Mouse (Mus musculus) cerebellum, adult (tissue): ENCODE data around the gene Fgfr3.

ENCODE experiments used
- ATAC-seq: cut with Nextera tagmentation; 2 replicates; pipeline ENCODE4 v1.9.2; 2017; ENCODE audit warnings: mild to moderate bottlenecking, moderate library complexity, mixed read lengths; ENCODE audit not compliant: insufficient number of reproducible peaks, low FRiP score, low TSS enrichment

Gene Fgfr3

DNA sequence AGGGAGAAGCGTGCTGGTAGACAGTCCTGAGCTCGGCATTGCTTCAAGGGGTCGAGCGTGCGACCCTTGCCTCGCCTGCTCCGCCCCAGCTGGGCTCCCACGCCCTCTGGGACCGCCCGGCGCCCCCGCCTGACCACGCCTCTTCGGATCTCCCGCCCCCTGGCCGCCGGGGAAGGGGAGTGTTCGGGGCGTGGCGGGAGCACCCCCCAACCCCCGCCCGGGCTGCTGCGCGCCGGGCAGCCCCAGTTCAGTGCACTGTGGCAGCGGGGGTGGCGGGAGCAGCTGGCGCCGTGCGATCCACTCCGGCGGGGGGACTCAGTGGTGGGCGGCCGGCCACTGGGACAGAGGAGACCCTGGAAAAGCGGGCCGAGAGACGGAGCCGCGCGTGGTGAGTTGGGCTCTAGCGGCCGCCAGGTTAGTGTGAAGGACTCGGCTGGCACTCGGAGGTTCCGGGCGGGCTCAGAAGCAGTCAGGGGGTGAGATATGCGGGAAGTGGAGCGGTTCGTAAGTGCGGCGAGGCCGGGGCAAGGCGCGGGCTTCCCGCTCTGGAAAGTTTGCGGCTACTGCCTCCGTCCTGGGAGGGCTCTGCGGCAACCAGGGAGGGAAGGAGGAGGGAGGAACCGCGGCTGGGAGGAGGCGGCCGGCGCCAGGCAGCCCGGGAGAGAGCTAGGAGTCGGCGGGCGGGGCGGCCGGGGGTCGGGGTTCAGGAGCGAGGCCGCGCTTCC lies at the start of gene Fgfr3:
Gene Fgfr3, plus strand, starts transcription at position 134 of the 725 bp plus-strand sequence.
- ATAC-seq, result no peak

DNA sequence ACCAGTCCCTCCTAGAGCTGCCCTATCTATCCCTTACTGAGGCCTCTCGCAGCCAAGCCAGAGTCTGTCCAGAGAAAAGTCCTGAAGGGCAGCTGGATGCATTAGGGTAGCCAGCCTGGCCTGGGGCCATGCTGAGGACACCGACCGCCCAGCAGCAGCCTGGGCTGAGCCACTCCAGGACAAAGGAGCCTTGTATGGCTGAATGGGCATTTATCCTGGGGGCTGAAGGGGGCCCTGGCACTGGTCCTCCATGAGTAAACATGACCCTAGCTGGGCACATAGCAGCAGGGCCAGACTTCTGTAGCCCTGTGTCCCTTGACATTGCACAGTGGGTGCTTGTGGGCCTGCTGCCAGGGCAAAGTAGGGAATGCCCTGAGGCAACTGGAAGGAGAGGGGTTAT lies 47.0 kb upstream of the Fgfr3 start:
- ATAC-seq, result no peak

DNA sequence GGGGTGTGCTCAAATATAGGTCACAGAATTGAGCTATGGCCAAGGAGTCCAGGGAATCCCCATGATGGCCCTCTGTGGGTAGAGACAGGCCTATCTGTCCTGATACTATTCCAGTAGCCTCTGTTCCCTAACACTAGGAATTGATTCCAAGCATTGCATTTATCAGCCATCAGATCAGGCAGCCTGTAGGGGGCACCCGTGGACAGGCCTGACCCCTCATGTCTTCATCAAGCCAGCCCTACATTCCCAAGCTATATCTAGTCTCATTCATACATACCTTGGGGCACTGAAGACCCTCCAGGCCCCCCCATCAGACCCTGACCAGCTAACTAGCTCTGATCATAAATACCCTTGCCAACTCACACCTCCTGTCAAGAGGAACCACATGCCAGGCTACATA lies 45.5 kb upstream of the Fgfr3 start:
- ATAC-seq, result no peak

DNA sequence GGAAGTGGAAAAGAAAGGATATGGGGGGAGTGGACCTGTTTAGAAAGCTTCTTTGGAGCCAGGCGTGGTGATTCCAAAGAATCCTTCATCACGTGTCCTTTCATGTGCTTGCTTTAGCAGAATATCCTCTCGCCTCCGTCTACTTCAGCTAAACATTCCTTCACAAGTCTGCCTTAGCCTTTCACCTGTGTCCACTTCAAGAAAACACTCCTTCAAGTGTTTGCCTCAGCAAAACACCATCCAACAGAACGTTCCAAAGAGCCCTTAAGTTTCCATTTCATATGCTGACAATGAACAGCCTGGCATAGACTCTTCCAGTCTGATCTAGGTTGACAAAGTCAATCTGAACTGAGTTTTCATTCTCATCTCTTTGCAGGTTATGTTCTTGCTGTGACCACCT lies 43.2 kb upstream of the Fgfr3 start:
- ATAC-seq, result no peak

DNA sequence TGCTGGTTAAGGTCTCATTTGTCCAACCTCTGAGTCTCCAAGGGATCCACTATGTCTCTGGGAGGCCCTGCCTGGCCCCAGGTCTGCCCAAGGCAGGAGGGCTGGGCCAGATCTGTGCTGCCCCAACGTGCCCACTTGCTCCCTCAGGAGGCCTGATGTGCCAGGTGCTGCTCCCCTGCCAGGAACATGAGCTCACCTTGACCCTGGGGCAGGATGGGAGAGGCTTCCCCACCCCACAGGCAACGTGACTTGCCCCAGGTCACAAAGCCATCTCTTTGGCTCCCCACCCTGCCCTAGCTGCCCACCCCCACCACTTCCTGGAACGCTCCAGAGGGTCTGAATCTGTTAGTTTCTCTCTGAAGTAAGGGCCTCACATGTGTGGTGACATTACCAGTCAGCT lies 40.4 kb upstream of the Fgfr3 start:
- ATAC-seq, result no peak

DNA sequence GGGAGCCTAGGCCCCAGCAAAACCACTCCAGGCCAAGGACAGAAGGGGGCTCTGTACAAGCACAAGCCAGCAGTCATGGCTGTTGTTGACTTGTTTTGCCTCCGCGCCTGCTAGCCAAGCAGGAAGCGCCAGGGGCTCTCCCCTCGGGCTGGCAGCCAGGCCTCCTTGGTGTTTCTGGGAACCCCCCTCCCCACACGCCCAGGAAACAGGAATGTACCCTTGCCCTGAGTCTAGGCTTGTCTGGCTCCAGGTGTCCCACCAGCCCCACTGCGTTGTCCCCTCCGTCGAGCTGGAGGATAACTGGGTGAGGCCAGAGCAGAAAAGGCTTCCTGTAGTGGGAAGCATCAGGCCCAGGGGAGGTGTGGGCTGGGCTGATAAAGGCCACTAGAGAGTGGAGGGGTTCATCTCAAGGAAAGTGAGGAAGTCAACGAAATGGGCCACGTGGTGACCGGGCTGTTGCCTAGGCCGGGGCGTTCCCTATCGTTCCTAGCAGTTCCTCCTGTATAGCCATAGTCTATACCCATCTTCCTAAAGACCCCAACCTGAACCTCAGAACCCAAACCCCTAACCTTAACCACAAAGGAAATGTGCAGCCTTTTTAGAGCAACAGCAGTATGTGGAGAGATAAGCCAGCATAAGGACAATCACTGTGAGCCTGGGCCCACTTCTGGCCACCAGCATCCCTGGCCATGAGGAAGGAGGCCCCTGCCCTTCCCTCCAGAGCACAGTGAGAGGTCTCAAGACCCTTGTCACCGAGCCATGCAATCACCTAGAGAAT lies 39.7 kb upstream of the Fgfr3 start:
- no peak for ATAC-seq

DNA sequence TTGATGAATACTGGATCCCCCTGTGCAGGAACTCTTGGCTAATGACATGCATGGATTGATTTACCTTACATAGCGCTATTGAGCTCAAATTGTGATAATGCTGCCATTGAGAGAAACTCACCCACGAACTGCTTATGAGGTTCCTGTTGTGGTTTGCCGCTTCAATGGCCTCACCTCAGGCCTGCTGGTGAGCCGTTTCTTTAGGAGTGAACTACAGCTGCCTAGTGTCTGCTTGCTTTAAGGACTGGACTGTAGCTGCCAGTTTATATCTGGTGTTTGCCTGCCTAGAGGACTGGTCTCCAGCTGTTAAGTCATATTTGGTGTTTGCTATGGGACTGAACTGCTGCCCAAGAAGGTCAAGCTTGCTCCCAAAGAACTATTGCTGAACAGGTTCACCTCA lies 38.5 kb upstream of the Fgfr3 start:
- no peak for ATAC-seq

DNA sequence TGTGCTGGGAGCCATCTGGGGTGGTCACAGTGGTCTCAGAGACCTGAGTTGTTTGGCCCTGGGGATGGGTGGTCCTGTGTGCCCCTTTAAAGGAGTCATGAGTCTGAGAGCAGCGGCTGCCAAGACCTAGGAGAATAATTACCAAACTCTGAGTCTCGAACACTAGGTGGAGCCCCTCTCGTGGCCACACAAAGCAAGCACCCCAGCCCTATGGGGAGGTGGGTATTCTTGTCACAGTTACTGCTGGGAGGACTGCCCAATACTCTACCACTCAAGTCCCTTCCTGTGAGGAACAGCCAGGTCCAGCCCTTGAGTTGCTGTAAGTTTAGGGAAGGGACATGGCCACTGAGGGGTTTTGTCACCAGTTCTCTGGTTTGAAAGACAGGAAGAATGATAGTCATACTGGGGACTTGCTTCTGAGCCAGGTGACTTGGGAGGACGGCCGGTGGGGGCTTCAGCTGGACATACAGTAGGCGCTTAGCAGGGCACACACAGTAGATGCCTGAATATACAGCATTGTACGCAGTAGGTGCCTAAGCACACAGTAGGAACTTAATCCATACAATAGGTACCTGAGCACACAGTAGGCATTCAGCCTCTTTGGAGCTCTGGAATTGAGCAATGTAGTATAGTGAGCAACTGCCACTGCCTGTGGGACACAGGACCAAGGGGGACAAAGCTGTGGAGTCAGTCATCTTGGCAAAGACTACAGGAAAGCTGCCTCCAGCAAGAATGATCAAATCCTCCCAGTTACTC lies 37.4 kb upstream of the Fgfr3 start:
- no peak for ATAC-seq

DNA sequence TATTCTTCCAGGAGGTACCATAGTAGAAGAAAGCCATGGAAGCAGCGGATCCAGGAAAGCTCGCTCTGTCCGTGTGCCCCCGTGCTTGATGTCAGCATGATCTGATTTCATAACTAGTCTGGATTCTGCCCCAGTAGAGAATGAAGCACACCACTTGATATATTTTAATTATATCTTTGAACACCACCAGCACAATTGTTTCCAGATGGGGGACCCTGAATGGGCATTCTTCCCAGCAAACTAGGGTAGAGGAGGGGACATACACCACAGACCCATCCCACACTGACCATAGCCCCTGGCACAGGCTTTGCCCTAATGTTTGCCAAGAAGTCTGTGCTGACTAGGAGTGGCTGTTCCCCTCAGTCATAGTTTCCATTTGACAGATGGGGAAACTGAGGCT lies 36.5 kb upstream of the Fgfr3 start:
- no peak for ATAC-seq

DNA sequence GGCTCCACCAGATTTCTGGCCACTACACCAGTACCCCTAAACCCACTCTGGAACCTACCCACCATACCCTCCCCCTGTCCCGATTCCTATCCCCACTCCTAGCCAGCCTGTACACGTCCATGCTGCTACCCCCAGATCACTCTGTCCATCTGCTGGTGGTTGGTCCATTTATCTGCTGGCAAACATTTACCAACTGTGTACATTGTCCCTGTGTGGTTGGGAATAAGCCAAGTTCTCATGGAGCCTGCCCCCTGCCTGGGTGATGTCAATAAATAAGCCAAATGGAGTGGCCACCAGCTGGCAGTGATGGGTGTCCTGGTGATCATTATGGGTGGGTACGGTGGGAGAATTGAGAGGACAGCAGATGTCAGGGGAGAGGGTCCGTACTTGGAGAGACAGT lies 34.3 kb upstream of the Fgfr3 start:
- no peak for ATAC-seq

DNA sequence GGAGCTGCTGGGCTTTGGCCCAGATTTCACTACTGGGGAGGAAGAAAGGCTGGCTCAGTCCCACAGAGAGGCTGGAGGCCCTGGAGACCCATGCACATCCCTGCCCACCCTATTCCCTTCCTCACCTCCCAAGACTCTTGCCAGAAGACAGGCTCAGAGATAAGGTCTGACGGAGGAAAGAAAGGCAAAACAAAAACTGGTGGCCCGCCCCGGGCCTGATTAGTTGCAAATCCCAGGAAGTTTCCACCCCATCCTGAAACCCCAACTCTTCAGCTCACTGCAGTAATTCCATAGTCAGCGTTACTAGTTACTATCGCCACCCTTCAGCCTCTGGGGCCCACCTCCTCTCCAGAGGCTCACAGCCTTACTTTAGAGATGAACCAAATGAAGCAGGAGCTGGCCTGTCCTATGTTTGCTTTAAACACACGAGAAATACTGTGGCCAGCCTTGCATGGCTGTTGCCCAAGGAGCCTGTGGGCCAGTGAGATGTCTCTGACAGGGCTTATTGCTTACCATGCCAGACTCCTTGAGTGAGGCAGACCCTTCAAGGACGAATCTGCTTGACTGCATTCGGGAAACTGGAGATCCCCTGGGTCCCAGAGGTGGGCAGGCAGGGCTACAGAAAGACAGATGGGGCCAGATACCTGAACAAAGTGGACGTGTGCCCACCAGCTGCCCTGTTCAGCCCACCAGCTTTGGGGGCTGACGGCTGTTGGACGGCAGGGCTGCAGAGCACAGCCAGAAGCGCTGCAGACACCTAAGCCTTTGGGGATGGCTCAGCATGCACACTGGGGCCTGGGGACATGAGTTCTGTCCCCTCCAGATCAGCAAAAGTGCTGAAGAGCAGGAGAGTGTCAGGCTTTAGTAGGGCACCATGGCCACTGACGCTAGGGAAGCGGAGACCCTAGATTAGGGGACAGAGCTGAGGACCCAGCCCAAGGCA lies 32.9 kb upstream of the Fgfr3 start:
- ATAC-seq, result no peak

DNA sequence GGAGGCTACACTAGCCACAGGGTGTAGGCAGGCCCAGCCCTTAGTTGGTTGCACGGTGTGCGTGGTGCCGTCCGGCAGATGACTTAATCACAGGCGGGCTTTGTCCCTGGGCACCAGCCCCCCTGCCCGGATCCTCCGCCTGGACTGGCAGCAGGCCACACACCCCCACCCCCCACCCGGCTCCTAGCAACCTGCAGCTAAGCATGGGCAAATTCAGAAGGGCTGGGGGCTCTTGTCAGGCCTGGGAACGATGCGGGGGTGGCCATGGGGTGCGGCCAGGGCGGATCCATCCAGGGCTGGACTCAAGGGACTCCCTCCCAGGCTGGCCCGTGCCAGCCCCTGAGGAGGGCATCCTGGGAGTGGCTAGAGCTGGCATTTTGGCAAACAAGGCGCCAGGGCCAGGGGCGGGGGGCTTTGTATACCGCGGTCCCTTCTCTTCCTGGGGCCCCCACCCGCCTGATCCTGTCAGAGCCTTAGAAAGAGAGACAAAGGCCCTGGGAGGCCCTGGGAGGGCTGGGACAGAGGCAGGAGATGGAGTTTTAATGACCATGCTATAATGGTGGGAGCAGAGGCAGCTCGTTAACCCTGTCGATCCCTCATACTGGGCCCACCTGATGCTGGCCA lies 32.1 kb upstream of the Fgfr3 start:
- ATAC-seq, result no peak

DNA sequence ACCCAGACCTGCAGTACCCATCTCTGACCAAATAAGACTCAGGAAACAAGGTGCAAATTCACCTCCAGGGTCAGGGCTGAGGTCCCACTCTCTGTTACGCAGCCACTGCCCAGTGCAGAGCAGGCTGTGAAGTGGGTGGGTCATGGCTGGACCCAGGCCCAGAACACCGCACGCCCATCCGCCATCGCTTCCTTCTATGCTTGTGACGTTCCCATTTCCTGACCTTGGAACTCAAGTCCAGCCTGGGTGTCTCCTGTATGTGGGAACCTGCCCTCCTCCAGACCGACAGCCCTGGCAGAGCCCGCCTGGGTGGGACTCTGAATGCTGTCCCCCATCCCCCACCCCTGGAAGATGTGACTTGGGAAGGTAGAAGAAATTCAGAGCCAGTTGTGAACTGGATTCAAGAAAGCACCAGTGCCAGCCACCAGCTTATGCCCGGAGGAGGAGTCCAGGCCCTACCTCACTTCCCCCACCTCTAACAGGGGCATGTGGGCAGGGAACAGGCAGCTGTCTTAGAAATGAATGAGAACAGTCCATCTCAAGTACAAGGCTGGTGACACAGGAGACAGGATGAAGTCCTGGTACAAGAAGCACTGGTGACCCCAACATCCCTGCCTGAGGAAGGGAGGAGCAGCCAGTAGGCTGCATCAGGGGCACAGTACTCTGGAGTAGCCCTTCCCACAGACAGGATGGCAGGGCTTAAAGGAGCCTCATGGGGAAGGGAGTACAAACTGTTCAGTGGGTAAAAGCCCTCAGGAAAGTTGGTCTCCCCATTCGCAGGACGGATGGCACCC lies 31.4 kb upstream of the Fgfr3 start:
- ATAC-seq, result no peak

DNA sequence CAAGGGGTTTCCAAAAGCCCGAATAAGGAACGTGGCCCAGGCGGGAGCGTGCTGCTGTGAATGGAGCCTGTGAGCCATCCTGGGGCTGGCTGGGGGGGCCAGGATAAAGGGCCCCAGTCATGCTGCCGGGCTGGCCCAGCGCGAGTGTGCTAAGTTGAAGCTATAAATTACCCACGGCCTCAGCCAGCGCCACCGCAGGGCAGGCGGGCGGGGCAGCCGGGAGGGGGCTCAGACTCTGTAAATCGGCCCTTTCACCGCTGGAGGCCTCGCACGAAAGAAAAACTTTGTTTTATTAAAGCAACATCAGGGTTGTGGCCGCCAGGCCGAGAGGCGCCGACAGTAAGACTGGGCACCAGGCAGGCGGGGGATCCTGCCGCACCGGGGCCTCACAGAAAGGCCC lies 29.1 kb upstream of the Fgfr3 start:
- ATAC-seq, result no peak

DNA sequence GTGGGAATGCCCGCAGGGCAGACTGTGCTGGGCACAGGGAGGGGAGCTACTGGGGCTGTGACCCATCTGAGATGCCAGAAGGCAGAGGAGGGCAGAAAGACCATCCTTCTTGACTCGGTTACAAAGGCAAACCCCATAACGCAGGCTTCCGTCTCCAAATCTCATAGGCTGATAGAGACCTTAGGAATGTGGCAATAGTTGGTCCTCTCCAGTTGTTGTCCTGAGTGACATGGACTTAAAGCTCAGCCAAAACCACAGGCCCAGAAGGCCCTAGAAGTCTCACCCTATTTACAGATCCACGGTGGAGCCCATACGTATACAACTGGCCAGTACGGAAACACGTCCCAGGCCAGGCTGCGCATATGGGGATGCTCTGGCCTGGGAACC lies 27.0 kb upstream of the Fgfr3 start:
- no peak for ATAC-seq

DNA sequence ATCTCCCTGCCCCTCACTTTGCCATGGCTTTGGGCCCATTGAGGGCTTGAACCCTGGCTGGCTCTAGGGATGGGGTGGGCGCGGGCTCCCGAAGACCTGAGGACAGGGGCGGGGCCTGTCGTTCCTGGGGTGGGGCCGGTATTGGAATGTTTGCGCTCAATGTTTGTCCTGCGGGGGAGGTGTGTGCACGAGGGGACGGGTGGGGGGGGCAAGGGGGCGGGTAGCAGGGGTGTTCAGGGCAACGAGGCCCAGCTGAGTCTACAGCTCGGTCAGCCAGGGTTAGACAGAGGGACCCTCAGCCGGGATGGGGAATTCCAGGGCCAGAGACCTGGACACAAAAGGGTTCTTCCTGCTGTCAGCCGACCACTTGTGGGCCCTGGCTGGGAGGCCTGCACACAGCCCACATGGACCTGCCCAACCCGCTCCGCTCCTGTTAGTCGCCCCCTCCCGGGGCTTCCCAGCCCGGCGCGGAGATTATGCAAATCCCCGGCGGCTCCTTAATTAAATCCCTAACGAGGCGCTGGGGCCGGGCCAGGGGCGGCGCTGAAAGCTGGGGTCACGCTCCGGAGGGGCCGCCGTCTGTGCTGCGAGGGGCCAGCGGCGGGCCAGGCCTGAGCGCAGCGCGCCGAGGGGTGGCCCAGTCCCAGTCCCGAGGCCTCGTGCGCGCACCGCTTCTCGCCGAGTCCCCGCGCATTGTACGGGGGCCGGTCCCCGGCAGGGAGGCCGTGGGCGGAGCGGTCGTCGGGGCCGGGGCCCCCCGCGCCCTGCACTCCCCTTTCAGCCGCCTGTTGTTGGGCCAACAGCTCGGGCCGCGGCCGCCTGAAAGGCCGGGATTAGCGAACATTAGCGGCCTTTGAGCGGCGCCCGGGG lies 26.4 kb upstream of the Fgfr3 start:
- ATAC-seq, result no peak

DNA sequence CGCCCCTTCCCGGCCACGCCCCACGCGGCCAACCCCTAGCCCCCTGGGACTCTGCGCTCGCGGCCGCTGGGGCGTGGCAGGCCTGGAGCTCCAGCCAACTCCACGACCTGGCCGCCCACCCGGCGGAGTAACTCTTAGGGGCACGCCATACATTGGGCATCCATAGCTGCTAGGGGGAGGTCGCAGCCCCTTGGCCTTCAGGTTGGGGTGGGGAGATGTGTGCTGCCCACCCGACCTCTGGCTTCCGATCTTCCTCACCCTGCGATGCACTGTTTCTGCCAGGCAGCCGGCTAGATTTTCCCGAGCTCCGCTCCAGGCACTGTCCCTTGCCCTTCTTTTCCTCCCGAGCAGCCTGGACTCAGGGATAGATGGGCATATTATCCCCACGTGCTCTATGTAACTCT lies 25.8 kb upstream of the Fgfr3 start:
- ATAC-seq, result no peak

DNA sequence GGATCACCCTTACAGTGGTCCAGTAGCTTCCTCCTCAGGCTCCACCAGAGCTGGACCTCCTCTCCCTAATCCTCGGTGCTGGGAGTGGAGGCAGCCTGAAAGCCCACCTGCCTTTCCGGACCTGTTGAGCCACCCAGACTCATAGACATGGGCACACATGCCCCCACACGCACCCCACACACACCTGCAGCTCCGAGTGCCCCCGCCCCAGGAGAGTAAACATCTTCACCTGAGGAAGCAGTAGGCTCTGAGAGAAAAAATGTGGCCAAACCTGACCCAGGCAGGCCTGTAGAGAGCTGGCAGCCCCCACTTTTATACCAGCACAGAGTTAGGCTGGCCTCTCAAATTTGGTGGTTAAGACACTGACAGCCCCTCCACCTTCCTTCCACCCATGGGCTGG lies 25.0 kb upstream of the Fgfr3 start:
- ATAC-seq, result no peak
